In the genomic region with DNA sequence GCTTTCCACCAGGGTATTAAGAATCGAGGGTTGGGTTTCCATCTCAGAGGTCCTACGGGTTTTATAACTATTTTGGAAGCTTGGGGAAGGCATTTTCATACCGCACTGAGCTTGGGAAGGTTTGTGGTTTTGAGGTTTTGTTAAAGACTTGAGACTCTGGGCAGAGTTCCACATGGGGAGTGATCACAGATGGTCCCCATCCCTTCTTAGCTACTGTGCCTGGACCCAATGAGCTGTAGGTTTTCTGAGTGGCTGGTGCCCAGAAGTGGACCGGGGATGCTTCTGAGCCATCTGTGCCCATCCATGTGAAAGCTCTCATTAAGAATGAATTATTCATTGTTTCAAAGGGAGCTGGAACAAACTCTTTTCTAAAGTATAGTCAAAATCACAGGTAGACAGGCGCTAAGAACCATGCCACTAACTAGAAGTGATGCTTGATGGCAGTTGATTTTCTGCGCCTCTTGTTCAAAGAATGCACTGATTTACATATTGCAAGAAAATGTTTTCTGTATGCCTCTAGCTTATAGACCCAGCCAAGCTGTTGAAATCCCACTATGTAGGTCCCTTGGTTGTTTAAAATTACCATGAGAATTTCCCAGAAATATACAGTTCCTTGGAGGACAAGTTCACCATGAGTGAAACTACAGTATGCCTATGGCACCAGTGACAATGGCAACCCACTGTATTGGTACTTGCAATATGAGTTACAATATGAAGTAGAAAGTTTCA, we compare ENCODE assay signal across 9 mouse cellular contexts.
DNase-seq lines count a peak whose midpoint lies in the region; ATAC-seq and TF ChIP-seq lines count a peak whose summit lies in the region.
"Had no signal": no experiment of that assay in that cellular context is flagged by ENCODE, and none has a peak within 500 bp of the region (broad histone marks: within the 10 kb centered on the region; RNA-seq: fewer than 3 reads in every experiment).

No protein-coding gene starts in this region.

- no peaks in the 10 kb centered on the region for H3K9me3 ChIP-seq in hindbrain, postnatal 0 days (ENCODE audit: low read length)
- H3K9me3 ChIP-seq in hindbrain, embryonic 11.5 days (ENCODE audit: control insufficient read depth, low read length) = no peaks in the 10 kb centered on the region
- H3K9me3 ChIP-seq: liver, embryonic 12.5 days had no signal

- no peak overlapping the region for H3K4me2 ChIP-seq in hindbrain, postnatal 0 days (ENCODE audit: low read depth, low read length)
- no peak overlapping the region for H3K4me2 ChIP-seq in hindbrain, embryonic 11.5 days (replicated peaks; ENCODE audit: low read depth, low read length)
- H3K4me2 ChIP-seq: liver, embryonic 12.5 days had no signal

- intact Hi-C loops in gastrocnemius, postnatal 14 days (cut with DNase I; ENCODE audit: low total_unique reads) = no loop called here

- no peak for TF ChIP-seq CTCF in hindbrain, postnatal 0 days (IDR thresholded peaks at IDR 0.05; ENCODE audit: low read depth)

- peak; percentile 73 for DNase-seq in hindbrain, postnatal 0 days (ENCODE audit: low spot score)
- no peak for DNase-seq in hindbrain, embryonic 11.5 days (ENCODE audit: low spot score)
- DNase-seq in cerebellum, postnatal 10 days = peak; percentile 88 to 90
- peak; percentile 40 for DNase-seq in layer of hippocampus, adult 9-10 months (ENCODE audit: low spot score)
- DNase-seq in right cerebral cortex, postnatal 14 days = peak; percentile 32
- DNase-seq in adrenal gland, adult 8-10 months = no peak
- DNase-seq in urinary bladder, postnatal 10 days (ENCODE audit: low spot score) = no peak
- DNase-seq in gastrocnemius, postnatal 14 days = no peak

- no peak overlapping the region for H3K4me3 ChIP-seq in hindbrain, postnatal 0 days (ENCODE audit: low read length)
- H3K4me3 ChIP-seq in hindbrain, embryonic 11.5 days (ENCODE audit: low read depth, low read length) = no peak overlapping the region
- H3K4me3 ChIP-seq: liver, embryonic 12.5 days had no signal

- WGBS in hindbrain, postnatal 0 days = 64% methylated on average over 6 of the region's 6 CpGs
- 88% methylated on average over 6 of the region's 6 CpGs for WGBS in hindbrain, embryonic 11.5 days

- no peaks in the 10 kb centered on the region for H3K4me1 ChIP-seq in hindbrain, postnatal 0 days (ENCODE audit: insufficient read depth, low read length)
- no peaks in the 10 kb centered on the region for H3K4me1 ChIP-seq in hindbrain, embryonic 11.5 days (replicated peaks; ENCODE audit: control insufficient read depth, insufficient read depth, low read length)
- H3K4me1 ChIP-seq: liver, embryonic 12.5 days had no signal

- H3K27ac ChIP-seq in hindbrain, postnatal 0 days = no peak overlapping the region
- H3K27ac ChIP-seq in hindbrain, embryonic 11.5 days (ENCODE audit: low read depth, low read length) = no peak overlapping the region
- H3K27ac ChIP-seq: liver, embryonic 12.5 days had no signal

- no peak overlapping the region for H3K9ac ChIP-seq in hindbrain, postnatal 0 days (replicated peaks; ENCODE audit: low read length)
- H3K9ac ChIP-seq in hindbrain, embryonic 11.5 days (ENCODE audit: low read depth, low read length) = no peak overlapping the region
- H3K9ac ChIP-seq: liver, embryonic 12.5 days had no signal

- H3K27me3 ChIP-seq in hindbrain, postnatal 0 days (ENCODE audit: insufficient read depth, low read length) = no peaks in the 10 kb centered on the region
- no peaks in the 10 kb centered on the region for H3K27me3 ChIP-seq in hindbrain, embryonic 11.5 days (ENCODE audit: control insufficient read depth, insufficient read depth, low read length)
- H3K27me3 ChIP-seq: liver, embryonic 12.5 days had no signal

- ATAC-seq in hindbrain, postnatal 0 days = peak; percentile 87
- ATAC-seq in hindbrain, embryonic 11.5 days (ENCODE audit: low FRiP score) = no peak
- ATAC-seq: liver, embryonic 12.5 days had no signal

- H3K36me3 ChIP-seq in hindbrain, postnatal 0 days (ENCODE audit: insufficient read depth, low read length) = peaks cover 3% of the 10 kb centered on the region; the same call in 1 of the 2 replicates
- no peaks in the 10 kb centered on the region for H3K36me3 ChIP-seq in hindbrain, embryonic 11.5 days (ENCODE audit: control insufficient read depth, insufficient read depth, low read length)
- H3K36me3 ChIP-seq: liver, embryonic 12.5 days had no signal

Comparison
In these comparisons a context has a peak if more than half of its experiments do, and no peak if none do; other contexts are left out.
1. DNase-seq: peak in hindbrain, postnatal 0 days (single experiment), cerebellum, postnatal 10 days (2 of 2), layer of hippocampus, adult 9-10 months (single experiment) and right cerebral cortex, postnatal 14 days (single experiment); none in hindbrain, embryonic 11.5 days (single experiment), adrenal gland, adult 8-10 months (single experiment), urinary bladder, postnatal 10 days (single experiment) and gastrocnemius, postnatal 14 days (single experiment).